Mouse (Mus musculus) liver, adult 2 months (tissue): ENCODE measurements around the gene Hsf2bp.

Source experiments
- CTCF ChIP-seq: fragments of 200-500 bp; IDR thresholded peaks from 2 replicates; pipeline ENCODE4 v1.5.1; 2011; ENCODE audit warnings: low read depth, low read length, control low read depth
- POLR2A ChIP-seq: fragments of 200-500 bp; IDR thresholded peaks from 2 replicates; pipeline ENCODE4 v1.6.1; 2011; ENCODE audit warnings: low read length, control low read depth; ENCODE audit not compliant: insufficient read depth; ENCODE audit errors: extremely low read depth

DNA sequence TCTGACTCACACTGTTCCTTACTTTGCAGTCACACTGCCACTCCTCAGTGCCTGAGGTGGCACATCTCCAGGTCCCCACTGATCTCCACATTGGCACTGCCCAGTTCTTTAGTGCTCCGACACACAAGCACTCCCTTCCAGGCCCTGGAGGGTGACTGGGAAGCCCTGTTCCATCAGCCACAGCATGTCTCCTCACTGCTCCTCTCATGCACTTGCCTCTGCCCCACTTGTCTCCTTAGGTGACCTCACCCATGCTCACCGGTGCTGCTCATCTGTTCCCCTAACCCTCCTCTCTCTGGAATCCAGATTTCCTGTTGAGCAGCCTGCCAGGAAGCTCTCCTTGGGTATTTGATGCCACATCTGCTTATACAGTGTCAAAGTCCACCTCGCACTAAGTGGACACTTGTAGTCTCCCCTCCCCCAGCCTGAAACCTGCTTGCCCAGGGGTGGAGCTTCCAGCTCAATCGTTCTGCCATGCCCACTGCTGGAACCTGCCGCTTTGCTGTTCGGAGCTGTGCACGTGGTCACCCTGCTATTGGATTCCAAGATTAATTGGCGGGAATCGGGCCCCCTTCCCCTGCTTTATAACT is 81.5 kb downstream of the Hsf2bp start:
- TF ChIP-seq CTCF = no peak
- no peak for TF ChIP-seq POLR2A
